Mouse (Mus musculus): ENCODE measurements around the gene Prim2.

- TF ChIP-seq POLR2A (IDR thresholded peaks at IDR 0.05; ENCODE audit: low read depth, low read length) (no peak), CTCF (IDR thresholded peaks at IDR 0.05; ENCODE audit: borderline replicate concordance, insufficient read depth, low read length) (no peak)
Measured at GRCm38 (mm10) chr1:33599698-33600097, 69.9 kb downstream of the Prim2 start.
